Mouse (Mus musculus) adrenal gland, adult 18-20 months (tissue): ENCODE results near the gene Bend4. TPM values are rescaled to one million over a fixed set of nuclear protein-coding genes. Genes with fewer than 3 reads are reported as not detected.

Experiments used
- DNase-seq, 2 experiments: peaks; one replicate each; pipeline ENCODE4 v3.0.0; 2021 to 2022; ENCODE audit warnings: low spot score in 2 of 2
- total RNA-seq, 2 experiments: library from RNA; stranded (reverse); gene quantifications; 1 replicate in 1 of 2; 2 replicates in 1 of 2; pipeline ENCODE4 v1.2.3; 2021

Gene Bend4
- total RNA-seq, 2 experiments from 2014 or later: 0.73 to 0.93 TPM

DNA sequence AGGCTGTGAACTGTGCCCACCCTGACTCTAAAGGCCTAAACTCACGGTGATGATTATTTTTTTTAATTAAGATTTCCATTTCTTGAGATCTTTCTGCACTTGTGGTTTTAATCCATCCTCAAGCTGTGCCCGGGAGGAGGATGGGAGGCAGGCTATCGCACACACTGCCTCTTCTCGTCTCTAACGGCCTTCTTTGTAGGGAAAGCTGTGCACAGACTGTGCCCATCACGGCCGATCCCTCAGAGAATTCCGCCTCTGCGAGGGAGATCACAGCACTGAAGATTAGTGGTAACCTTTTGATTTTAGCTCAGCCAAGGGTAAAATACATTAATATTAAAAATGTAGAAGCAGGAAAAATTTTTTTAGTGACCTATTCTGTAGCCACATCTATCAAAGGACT, 4.8 kb downstream of the Bend4 start:
- DNase-seq: no peak

DNA sequence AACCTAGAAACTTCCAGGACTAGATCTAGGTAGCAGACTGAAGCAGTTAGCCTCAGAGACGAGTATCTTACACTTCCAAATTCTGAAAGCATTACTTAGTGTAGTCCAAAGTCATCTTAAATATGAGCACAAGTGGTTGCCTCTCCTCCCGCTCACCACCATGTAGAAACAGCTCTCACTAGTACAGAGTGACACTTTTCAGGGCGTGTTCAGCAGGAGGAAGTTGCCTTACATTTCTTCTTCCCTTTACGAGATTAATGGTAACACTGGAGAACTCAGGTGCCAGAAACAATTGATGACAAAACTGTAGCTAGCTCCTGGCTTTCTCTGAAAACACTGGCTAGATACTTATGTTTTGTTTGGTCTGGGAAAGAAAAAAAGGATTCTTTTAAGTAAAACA, 8.7 kb downstream of the Bend4 start:
- no peak for DNase-seq

- no peak for DNase-seq
Observed at GRCm38 (mm10) chr5:67411475-67411874, 16.6 kb downstream of the Bend4 start.

DNA sequence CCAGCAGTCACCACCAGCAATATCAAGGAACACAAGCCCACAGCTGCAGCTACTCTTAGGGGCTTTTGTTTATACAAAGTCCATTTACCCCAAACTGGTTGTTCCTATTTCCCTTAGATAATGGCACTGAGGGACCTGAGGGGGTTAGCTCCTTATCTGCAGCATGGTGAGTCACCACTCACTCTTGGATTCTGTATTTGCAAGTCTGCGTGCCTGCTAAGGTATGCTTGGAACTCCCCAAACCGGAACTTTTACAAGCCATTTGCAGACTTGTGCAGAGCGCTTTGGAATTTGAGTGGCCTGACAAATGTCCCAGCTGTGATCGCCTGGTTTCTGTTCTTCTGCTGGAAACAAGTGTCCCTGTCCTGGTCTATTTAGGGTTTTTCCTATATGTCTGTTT, 17.7 kb downstream of the Bend4 start:
- no peak for DNase-seq

DNA sequence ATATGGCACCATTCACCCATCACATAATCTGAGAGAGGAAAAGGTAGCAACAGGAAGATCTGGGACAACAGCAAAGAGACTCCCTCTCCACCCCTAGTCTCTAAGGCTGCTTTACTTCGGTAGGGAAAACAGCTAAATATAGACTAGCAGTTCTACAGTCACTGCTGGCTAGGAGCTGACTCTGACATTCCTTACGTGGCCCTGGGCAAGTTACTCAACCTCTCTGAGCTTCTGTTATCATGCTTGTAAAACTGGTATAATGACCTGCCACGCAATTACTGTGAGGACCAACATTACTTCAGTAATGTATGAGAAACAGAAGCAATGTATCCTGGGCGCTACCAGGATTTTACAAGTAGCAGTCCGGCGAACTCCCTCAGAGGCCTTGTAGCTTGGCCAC, 19.7 kb downstream of the Bend4 start:
- no peak for DNase-seq

DNA sequence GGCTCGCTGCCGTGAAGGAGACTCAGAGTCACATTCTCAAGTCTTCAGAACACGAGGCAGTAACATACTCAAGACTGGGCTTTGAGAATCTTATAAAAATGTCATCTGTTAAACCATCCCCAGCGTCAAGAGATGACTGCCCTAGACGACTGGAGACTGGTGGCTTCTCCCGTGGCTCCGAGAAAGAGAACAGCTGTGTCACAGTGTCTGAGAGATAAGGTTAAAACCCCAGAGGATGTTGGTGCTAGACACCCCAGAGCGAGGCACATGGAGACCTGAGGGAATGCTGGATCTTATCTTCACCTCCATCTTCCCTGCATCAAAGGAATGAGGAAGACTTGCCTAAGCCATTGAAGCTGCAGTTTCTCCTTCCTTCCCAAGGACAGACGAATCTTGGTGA, 23.2 kb downstream of the Bend4 start:
- no peak for DNase-seq

DNA sequence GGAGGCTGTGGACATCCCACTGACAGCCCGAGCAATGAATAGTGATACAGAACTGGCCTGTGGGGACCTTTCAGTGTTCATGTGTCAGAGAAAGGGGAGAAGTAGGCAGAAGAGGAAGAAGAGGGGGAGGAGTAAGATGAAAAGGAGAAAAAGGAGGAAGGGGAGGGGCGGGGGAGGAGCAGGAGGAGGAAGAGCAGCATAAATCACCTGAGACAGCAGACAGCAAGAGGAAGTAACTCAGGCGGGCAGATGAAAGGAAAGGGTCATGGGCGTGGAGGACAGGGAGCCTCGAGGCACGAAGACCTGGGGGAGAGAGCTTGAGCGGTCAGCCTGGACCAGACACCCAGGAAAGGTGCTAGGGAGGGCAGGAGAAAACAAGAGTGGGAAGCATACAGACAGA, 23.7 kb downstream of the Bend4 start:
- DNase-seq: no peak

- DNase-seq: no peak
Observed at GRCm38 (mm10) chr5:67401612-67402011, 26.5 kb downstream of the Bend4 start.

GRCm38 (mm10) chr5:67400608-67401480, 27.3 kb downstream of the Bend4 start:
- no peak for DNase-seq

GRCm38 (mm10) chr5:67399876-67400607, 28.1 kb downstream of the Bend4 start:
- DNase-seq: no peak

GRCm38 (mm10) chr5:67397186-67397585, 30.9 kb downstream of the Bend4 start:
- no peak for DNase-seq

DNA sequence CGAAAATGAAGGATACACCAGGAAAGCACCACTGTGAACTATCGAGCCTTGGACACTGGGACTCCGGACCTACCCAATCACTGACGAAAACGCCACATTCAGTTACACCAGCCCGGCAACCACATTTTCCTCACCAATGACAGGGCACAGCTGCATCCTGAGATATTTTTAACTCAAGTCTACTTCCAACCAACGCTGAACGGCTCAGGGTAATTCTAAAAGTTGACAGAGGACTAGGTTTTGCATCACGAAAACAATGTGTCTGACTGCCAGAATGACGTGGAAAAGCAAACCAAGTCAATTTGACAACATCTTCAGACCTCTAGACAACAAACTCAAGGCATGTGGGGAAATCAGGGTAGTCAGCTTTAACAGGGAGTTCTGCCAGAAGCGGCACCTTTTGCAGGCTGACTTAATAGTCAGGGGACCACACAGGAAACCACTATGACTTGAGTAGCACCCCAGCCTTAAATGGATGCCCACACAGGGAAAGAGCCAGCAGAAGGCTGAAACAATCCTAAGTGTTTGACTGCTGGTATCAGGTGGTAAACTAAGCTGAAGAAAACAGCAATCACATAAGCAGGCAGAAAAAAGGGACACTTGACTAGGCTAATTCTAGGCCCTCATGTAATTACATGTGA, 32.8 kb downstream of the Bend4 start:
- no peak for DNase-seq

DNA sequence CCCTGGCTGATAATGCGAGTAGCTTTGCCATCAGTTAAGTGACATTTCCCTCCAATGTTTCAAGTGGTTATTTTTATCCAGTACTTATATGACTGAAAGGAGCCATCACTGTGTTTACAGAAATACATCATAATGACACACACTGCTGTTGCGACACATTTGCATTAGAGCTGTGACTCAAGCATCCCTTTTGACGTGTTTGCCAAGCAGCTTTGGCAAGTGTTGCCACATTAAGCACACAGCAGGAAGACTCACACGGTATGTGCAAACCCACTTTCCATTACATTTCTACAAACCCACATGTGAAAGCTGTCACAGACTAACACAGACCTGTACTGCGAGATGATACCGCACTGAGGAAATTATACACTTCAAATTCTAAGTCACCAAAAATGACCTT, 34.2 kb downstream of the Bend4 start:
- no peak for DNase-seq

- no peak for DNase-seq
Observed at GRCm38 (mm10) chr5:67382556-67382955, 45.6 kb downstream of the Bend4 start.

DNA sequence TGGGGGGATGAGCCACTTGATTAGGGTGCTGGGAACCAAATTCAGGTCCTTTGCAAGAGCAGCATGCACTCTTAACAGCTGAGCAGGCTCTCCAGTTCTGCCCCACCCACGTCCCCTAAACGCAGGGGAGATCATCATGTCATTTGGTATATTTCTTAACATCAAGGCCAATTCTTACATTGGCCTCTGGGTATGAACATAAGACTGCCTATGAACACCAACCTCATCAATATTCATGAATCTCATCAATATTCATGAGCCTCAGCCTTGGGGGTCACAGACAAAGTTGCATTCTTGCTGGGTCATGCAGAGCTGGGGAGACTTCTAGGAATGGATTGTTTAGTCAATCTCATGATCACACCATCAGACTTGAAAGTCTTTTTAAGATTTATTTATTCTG, 46.4 kb downstream of the Bend4 start:
- DNase-seq: no peak

DNA sequence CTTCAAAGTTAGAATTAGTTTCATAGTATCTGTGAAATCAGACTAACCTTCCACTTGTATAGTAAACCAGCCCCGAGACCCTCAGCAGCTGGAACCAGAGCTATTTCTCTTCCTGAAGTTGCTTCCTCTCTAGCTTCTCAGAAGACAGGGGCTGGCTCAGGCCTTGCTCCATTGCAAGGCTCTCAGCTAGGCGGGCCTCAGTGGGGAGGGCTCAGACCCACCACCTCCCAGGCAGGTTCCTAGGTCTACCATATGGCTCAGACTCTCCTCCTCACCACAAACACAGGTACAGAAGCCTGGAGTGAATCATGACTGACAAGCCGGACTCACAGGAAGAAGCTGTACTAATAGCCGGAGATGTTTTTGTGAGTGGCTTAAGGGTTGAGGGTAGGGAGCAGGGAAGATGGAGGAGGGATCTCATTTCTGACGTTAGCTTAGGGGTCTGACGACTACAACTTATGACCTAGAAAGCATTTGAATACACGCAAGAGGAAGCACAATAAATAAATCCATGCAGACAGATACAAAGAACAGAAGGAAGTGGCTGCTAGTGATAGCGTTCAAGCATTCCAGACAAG, 51.0 kb downstream of the Bend4 start:
- DNase-seq: no peak

- no peak for DNase-seq
Observed at GRCm38 (mm10) chr5:67362931-67363330, 65.2 kb downstream of the Bend4 start.

DNA sequence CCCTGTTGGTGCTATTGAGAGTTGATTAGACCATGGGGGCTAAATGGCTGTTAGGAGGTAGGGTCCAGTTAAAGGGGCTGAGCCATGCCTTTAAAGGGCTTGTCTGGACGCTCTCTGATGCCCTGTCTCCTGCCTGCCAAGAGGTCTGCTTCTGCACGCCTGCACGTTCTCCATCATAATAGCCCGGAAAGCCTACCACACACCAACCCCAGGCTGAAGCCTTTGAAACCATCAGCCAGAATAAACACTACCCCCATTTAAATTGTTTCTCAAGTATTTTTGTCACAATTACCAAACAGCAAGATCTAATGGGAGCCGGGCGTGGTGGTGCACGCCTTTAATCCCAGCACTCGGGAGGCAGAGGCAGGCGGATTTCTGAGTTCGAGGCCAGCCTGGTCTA, 65.8 kb downstream of the Bend4 start:
- DNase-seq: no peak

DNA sequence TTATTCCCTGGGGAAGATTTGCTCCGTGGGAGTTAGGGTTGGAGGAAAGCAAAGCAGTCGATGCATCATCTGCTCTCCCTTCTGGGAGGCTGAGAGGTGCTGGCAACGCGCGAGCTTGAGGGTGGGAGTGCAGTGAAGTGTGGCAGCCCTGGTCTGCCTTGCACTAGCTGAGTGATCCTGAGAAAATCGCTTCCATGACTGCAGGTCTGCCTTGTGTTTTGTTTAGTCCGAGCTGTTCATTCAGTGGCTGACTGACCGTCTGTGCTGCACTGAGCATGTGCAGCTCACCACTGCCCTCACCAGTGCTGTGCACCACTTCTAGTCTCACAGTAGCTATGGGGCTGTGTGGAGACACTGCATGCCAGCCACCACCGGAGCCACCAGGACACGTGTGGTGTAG, 79.2 kb downstream of the Bend4 start:
- DNase-seq: no peak

- no peak for DNase-seq
Observed at GRCm38 (mm10) chr5:67347060-67347459, 81.0 kb downstream of the Bend4 start.
